Mouse (Mus musculus): Measurements from ENCODE around the gene Iqgap1. TPM values are rescaled to one million over a fixed set of nuclear protein-coding genes. Genes with fewer than 3 reads are reported as not detected.

Gene Iqgap1
- polyA plus RNA-seq, 1 experiment from 2014 or later: 94.3 TPM

Other genes starting within 250 kb of the Iqgap1 start
- gene Crtc3, start 137.1 kb downstream of the Iqgap1 start, polyA plus RNA-seq (2014; fragmentation: Nextera tagmentation; extraction: Ambion mirVana): 27.6 and 29.3 TPM in 2 replicates
- gene Zscan2, start 34.9 kb upstream of the Iqgap1 start, polyA plus RNA-seq (2014; fragmentation: Nextera tagmentation; extraction: Ambion mirVana): 2.4 and 2.5 TPM in 2 replicates
- gene Wdr73, start 75.3 kb upstream of the Iqgap1 start, polyA plus RNA-seq (2014; fragmentation: Nextera tagmentation; extraction: Ambion mirVana): 28.8 and 31.2 TPM in 2 replicates
- gene Nmb, start 79.1 kb upstream of the Iqgap1 start, polyA plus RNA-seq (2014; fragmentation: Nextera tagmentation; extraction: Ambion mirVana): 4.9 and 5.4 TPM in 2 replicates
- 209 and 219 TPM in 2 replicates for gene Sec11a, start 121.8 kb upstream of the Iqgap1 start, polyA plus RNA-seq (2014; fragmentation: Nextera tagmentation; extraction: Ambion mirVana)
- gene Zfp592, start 167.7 kb upstream of the Iqgap1 start, polyA plus RNA-seq (2014; fragmentation: Nextera tagmentation; extraction: Ambion mirVana): 15.2 and 15.4 TPM in 2 replicates
- 0.55 and 0.59 TPM in 2 replicates for gene Alpk3, start 231.6 kb upstream of the Iqgap1 start, polyA plus RNA-seq (2014; fragmentation: Nextera tagmentation; extraction: Ambion mirVana)